Mouse (Mus musculus) megakaryocyte, embryonic 14.5 days (primary cell): Measurements from ENCODE around the gene Fga. TPM values are rescaled to one million over a fixed set of nuclear protein-coding genes. Genes with fewer than 3 reads are reported as not detected.
A peak's percentile ranks its signal among the peaks of the same experiment; 100 is the strongest.

ENCODE experiments used
- H3K27me3 ChIP-seq: replicated peaks from 2 replicates; pipeline ENCODE3; 2012; ENCODE audit warnings: inconsistent platforms
- H3K36me3 ChIP-seq: replicated peaks from 2 replicates; pipeline ENCODE3; 2012; ENCODE audit warnings: low read length, inconsistent platforms, mixed read lengths
- H3K4me1 ChIP-seq: 2 replicates; pipeline ENCODE4 v1.6.1; 2012; ENCODE audit warnings: inconsistent platforms
- H3K4me3 ChIP-seq: replicated peaks from 2 replicates; pipeline ENCODE3; 2012; ENCODE audit warnings: moderate library complexity, mild to moderate bottlenecking, inconsistent platforms
- H3K9me3 ChIP-seq: 2 replicates; pipeline ENCODE4 v1.6.1; 2012; ENCODE audit warnings: inconsistent platforms
- FLI1 ChIP-seq: IDR thresholded peaks from 2 replicates; pipeline ENCODE4 v1.6.1; 2012; ENCODE audit warnings: low read length, inconsistent platforms, mixed read lengths
- GATA1 ChIP-seq: IDR thresholded peaks from 3 replicates; pipeline ENCODE4 v1.6.1; 2012; ENCODE audit warnings: mixed read lengths, low read length, inconsistent platforms, borderline replicate concordance
- polyA plus RNA-seq: library from polyadenylated mRNA; stranded (reverse); fragments of >175 nt; gene quantifications from 2 replicates; pipeline ENCODE4 v1.2.3, GENCODE M21; 2012; ENCODE audit warnings: low replicate concordance; ENCODE audit not compliant: insufficient read depth

Gene Fga
- polyA plus RNA-seq, result not detected in 2 replicates

DNA sequence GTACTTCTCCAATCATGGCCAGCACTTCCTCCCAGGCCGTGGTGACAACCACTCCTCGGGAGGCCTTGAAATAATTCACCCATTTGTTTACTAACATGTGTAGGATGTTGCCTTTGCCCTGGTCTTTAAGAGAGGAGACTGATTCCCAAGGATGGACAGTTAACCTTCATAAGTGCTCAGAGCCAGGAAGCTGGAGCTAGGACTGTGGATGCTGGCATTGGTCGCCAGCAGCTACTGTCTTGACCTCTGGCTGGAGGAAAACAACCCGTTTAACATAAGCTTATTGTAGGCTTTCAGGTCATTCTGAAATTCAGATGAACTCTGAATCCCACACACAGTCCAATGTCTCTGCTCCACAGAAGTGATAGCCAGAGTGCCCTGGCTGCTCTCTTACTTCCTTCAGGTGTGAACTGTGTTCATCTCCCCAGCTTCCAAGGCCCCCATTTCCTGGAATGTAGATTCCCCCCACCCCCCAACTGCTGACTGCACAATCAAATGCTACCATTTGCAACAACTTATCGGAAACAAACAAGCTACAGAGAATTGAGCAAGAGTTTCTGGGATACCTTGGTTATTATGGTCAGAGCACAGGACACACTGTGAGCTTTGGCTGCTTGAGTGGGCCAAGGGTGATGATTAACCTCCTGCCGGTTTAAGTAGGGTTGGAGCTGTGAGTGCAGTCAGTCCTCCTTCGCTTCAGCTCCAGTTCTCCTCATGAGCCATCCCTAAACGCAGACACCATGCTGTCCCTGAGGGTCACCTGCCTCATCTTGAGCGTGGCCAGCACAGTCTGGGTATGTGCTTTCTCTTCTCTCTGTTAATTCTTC is at the start of gene Fga:
Gene Fga, plus strand, starts transcription at position 602 of the 827 bp plus-strand sequence.
- Histone ChIP-seq H3K4me3 (no peak within 1 kb of the TSS), H3K4me1 (no peaks in the 10 kb centered on the region), H3K27me3 (peaks cover 2% of the 10 kb centered on the region), H3K9me3 (no peaks in the 10 kb centered on the region), H3K36me3 (no peaks in the 10 kb centered on the region)
- TF ChIP-seq GATA1 (no peak), FLI1 (no peak)

DNA sequence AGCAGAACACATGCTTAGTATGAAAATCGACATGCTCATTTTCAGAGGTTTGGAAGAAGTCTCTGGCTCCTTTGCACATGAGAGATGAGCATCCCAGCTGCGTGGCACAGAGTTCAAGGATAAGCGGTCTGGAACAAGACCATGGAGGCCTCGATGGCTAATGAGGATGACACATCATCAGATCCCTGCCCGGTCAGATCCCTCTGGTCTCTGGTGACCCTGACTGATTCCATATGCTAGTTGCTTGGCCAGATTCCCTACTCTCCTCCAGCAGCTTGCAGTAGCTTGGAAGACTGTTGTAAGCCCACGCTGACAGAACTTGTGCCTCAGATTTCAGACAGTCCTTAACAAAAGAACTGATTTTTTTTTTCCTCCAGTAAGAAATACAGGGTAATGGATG is 45.1 kb upstream of the Fga start:
- Histone ChIP-seq H3K36me3 (no peaks in the 10 kb centered on the region), H3K4me1 (no peaks in the 10 kb centered on the region), H3K9me3 (no peaks in the 10 kb centered on the region), H3K27me3 (no peaks in the 10 kb centered on the region), H3K4me3 (no peak overlapping the region)
- TF ChIP-seq GATA1, result no peak
- no peak for TF ChIP-seq FLI1

DNA sequence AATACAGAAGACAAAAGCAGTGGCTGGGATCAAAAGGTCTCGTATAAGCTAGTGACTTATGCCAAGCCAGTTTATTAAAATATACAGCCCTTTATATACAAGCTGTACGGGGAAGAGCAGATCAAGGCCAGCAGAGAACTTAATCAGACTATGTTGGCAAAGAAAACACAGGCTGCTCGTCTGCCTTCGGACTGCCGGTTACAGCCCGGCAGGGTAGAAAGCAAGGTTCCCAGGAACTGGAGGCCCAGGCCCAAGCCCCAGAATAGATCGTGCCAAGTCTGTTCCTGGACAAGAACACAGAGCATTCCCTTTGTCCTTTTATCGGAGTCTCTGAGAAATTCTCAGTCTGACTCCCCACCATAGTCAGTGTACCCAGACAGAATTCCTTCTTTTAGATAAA is 44.0 kb upstream of the Fga start:
- H3K4me1 ChIP-seq, result no peaks in the 10 kb centered on the region
- no peaks in the 10 kb centered on the region for H3K36me3 ChIP-seq
- TF ChIP-seq GATA1 (no peak), FLI1 (no peak)
- H3K27me3 ChIP-seq, result no peaks in the 10 kb centered on the region
- H3K9me3 ChIP-seq, result no peaks in the 10 kb centered on the region
- H3K4me3 ChIP-seq, result no peak overlapping the region

DNA sequence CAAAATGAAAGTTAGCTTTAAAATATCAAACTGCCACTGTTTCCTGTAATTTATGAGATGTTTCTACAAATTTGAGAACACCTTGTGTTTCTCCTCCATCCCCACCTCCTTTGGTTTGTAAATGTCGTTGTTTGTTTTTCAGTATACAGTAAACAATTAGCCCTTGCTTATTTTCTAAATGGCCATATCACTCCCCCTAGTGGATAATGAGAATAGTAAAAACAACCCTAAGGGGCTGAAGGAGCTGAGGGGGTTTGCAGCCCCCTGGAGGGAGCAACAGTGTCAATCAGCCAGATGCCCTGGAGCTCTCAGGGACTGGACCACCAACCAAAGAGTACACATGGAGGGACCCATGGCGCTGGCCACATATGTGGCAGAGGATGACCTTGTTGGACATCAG is 41.0 kb upstream of the Fga start:
- Histone ChIP-seq H3K27me3 (no peaks in the 10 kb centered on the region), H3K4me3 (no peak overlapping the region), H3K9me3 (no peaks in the 10 kb centered on the region), H3K36me3 (no peaks in the 10 kb centered on the region), H3K4me1 (no peaks in the 10 kb centered on the region)
- TF ChIP-seq GATA1 (no peak), FLI1 (no peak)

DNA sequence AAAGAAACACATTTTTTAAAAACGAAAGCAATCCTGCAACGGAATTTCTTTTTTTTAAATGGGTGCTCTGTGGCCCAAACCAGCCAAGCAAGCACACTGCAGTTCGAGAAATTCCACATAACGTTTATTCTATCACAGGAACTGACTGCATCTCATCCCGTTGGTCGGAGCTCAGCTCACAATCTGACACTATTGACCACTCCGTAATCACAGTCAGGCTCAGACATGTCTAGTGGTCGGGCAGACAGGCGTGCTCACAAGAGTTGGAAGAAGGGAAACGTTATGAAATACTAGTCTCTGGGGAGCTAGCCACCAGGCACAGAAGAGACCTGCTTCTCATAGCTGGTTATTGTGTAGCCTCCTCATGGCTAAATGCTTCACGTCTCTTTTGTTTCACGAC is 33.9 kb upstream of the Fga start:
- no peaks in the 10 kb centered on the region for H3K9me3 ChIP-seq
- H3K36me3 ChIP-seq, result no peaks in the 10 kb centered on the region
- TF ChIP-seq GATA1, result no peak
- no peak for TF ChIP-seq FLI1
- peaks cover 28% of the 10 kb centered on the region for H3K27me3 ChIP-seq
- H3K4me3 ChIP-seq, result no peak overlapping the region
- H3K4me1 ChIP-seq, result peaks cover 6% of the 10 kb centered on the region

DNA sequence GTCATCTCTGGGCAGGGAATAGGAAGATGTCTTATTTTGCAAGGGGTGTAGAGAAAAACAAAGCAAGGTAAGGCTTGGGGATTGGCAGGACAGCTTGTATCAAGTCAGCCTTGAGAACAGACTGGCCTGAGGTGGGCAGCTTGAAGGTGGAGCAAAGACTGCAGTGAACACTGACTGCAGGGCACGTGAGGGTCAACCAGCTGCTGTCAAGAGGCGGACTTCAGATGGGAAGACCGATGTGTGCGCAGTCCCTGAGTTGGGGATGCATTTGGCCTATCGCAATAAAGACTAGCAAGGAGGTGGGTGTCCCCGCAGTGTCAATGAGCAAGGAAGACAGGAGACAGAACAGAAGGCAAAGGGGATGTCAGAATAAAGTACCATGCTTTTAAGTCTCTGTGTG is 32.9 kb upstream of the Fga start:
- Histone ChIP-seq H3K4me1 (peaks cover 6% of the 10 kb centered on the region), H3K4me3 (no peak overlapping the region), H3K36me3 (no peaks in the 10 kb centered on the region), H3K9me3 (no peaks in the 10 kb centered on the region), H3K27me3 (peaks cover 31% of the 10 kb centered on the region)
- TF ChIP-seq GATA1 (no peak), FLI1 (no peak)

DNA sequence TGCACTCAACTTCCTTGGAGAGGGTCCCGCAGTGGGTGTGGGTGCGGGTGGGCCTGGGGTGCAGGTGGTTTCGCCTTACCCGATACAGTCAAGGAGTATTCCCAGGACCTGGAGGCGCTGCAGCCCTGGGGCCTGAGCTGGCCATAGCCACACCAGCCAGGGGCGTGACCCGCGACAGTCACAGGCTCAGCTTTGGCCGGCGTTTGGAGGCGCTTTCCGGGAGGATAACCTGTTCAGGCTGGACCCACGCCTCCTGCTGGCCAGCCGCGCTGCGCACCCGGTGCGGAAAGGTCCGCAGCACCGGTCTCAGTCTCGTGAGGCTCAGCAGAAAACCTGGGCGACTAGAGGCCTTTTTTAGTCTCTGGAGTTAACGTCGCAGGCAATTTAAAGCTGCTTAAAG is 30.5 kb upstream of the Fga start:
- TF ChIP-seq FLI1 (no peak), GATA1 (no peak)
- peaks cover 31% of the 10 kb centered on the region for H3K27me3 ChIP-seq
- no peaks in the 10 kb centered on the region for H3K36me3 ChIP-seq
- no peaks in the 10 kb centered on the region for H3K9me3 ChIP-seq
- H3K4me3 ChIP-seq, result peak overlapping the region; percentile 84
- peaks cover 6% of the 10 kb centered on the region for H3K4me1 ChIP-seq

DNA sequence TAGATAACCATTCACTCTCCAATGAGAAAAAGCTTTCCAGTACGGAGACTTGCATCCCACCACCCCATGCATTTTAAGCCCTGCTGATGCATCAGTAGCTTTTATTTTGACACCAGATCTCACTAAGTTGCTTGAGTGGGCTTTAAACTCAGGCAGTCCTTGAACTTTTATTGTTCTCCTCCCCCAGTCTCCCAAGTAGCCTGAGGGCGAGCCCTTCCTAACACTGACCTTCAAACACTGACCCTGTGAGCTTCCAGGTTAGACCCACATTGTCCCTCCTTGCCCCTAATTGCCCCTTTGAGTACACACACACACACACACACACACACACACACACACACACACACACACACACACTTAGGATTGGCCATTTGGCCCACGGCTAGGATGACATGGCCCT is 29.2 kb upstream of the Fga start:
- H3K4me1 ChIP-seq, result peaks cover 6% of the 10 kb centered on the region

DNA sequence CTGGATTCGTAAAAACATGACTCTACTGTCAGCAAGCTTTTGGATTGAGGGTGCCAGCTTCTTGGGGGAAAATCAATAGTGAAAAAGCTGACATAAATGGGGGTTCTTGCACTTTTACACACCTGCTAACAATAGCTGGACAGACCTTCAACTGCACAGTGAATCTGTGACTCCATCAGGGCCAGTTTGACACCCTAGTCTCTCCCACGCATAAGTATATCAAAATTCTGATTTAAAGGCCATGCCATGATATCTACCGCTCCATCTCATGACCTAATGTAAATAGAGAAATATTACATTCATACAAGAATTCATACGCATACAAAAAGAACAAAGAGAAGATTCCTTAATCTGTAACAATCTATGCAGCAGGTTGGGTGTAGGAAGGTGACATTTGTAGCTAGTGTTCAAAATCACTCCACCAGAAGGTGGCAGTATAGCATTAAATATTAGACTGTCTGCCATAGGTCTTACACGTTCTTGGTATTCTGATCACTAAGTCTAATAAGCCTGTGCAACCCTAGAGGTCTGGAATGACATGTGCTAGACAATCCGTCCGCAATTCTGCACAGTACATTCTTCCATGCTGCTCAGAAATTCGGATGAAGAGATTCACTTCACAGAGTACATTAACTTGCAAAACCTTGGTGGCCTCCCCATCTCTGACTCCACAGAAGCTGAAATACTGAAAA is 27.0 kb upstream of the Fga start:
- Histone ChIP-seq H3K4me1 (peaks cover 6% of the 10 kb centered on the region), H3K9me3 (no peaks in the 10 kb centered on the region), H3K36me3 (no peaks in the 10 kb centered on the region), H3K27me3 (peaks cover 21% of the 10 kb centered on the region), H3K4me3 (no peak overlapping the region)
- no peak for TF ChIP-seq FLI1
- TF ChIP-seq GATA1, result no peak

More for the DNA sequence above, 29.2 kb upstream of the Fga start:
- Histone ChIP-seq H3K9me3 (no peaks in the 10 kb centered on the region), H3K36me3 (no peaks in the 10 kb centered on the region), H3K27me3 (peaks cover 31% of the 10 kb centered on the region), H3K4me3 (no peak overlapping the region)
- TF ChIP-seq FLI1 (no peak), GATA1 (no peak)

DNA sequence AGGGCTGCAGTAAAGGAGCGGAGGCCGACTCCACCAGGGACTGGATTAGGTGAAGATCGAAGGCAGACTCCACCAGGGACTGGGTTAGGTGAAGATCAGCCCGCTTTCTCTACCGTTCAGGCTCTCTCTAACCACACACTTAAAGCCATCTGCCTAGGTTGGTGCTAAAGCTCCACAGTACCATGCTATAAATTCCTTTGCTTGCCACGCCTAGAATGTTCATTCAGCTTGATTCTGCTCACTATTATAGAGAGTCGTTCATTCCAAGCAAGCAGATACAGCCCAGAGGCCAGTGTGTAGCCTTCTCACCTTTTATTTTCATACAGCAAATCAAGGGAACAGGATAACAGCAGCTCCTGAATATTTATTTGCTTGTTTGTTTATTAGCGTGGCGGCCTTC is 25.9 kb upstream of the Fga start:
- Histone ChIP-seq H3K36me3 (no peaks in the 10 kb centered on the region), H3K27me3 (peaks cover 16% of the 10 kb centered on the region), H3K4me3 (no peak overlapping the region), H3K9me3 (no peaks in the 10 kb centered on the region), H3K4me1 (peaks cover 5% of the 10 kb centered on the region)
- TF ChIP-seq FLI1 (no peak), GATA1 (no peak)

DNA sequence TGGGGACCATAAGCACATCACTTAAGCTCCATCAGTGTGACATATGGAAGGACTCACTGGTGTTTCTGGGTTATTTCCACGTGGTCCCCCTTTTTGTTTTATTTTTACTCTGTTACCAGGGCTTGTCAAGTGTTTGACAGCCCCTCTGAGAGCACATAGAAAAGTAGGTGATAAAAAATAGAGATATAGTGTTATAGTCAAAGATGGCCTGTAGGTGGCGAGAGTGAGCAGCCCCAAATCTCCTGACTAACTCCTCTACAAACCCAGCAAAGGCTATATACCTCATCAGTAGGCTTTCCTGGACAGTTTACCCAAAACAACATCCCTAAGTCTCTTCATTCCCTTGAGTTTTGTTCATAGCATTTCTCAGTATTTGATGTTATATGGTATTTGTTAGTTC is 23.7 kb upstream of the Fga start:
- Histone ChIP-seq H3K27me3 (peaks cover 3% of the 10 kb centered on the region), H3K36me3 (no peaks in the 10 kb centered on the region), H3K4me1 (no peaks in the 10 kb centered on the region), H3K4me3 (no peak overlapping the region), H3K9me3 (no peaks in the 10 kb centered on the region)
- TF ChIP-seq GATA1 (no peak), FLI1 (no peak)
